Mouse (Mus musculus): Measurements from ENCODE around the gene Psme3.

GRCm38 (mm10) chr11:101315082-101315650 is 847 bp upstream of the Psme3 start:
- TF ChIP-seq CTCF (IDR thresholded peaks at IDR 0.05; ENCODE audit: low read depth, low read length) (no peak), POLR2A (IDR thresholded peaks at IDR 0.05; ENCODE audit: insufficient read depth, low read length) (no peak), EP300 (IDR thresholded peaks at IDR 0.05; ENCODE audit: insufficient read depth, low read depth, low read length) (no peak)

Data from ES-Bruce4 (cell line).